Mouse (Mus musculus) lung, embryonic 14.5 days (tissue): ENCODE data around the gene Nin. TPM values are rescaled to one million over a fixed set of nuclear protein-coding genes. Genes with fewer than 3 reads are reported as not detected.
A peak's percentile ranks its signal among the peaks of the same experiment; 100 is the strongest.

Experiments
- ATAC-seq: fragments of 200-750 bp; cut with Nextera tagmentation; 2 replicates; pipeline ENCODE4 v1.8.0; 2017; ENCODE audit warnings: mild to moderate bottlenecking, moderate TSS enrichment, moderate library complexity; ENCODE audit not compliant: insufficient read depth
- DNase-seq: peaks from one replicate; pipeline ENCODE4 v3.0.0-alpha.2; 2015
- H3K27ac ChIP-seq: fragments of 300-500 bp; sonication (generic); 2 replicates; pipeline ENCODE4 v1.5.1; 2014; ENCODE audit warnings: low read depth, mild to moderate bottlenecking, moderate library complexity
- H3K27me3 ChIP-seq: fragments of 300-500 bp; sonication (generic); 2 replicates; pipeline ENCODE4 v1.6.1; 2014; ENCODE audit warnings: low read length, control low read depth; ENCODE audit not compliant: insufficient read depth
- H3K36me3 ChIP-seq: fragments of 300-500 bp; sonication (generic); 2 replicates; pipeline ENCODE4 v1.6.1; 2014; ENCODE audit warnings: control low read depth; ENCODE audit not compliant: insufficient read depth
- H3K4me1 ChIP-seq: fragments of 300-500 bp; sonication (generic); 2 replicates; pipeline ENCODE4 v1.6.1; 2014; ENCODE audit warnings: antibody characterized with exemption, control low read depth; ENCODE audit not compliant: insufficient read depth
- H3K4me2 ChIP-seq: fragments of 300-500 bp; sonication (generic); 2 replicates; pipeline ENCODE4 v1.6.1; 2014; ENCODE audit warnings: mild to moderate bottlenecking
- H3K4me3 ChIP-seq: fragments of 300-500 bp; sonication (generic); 2 replicates; pipeline ENCODE4 v1.5.1; 2014; ENCODE audit warnings: low read depth, low read length
- H3K9ac ChIP-seq: fragments of 300-500 bp; sonication (generic); 2 replicates; pipeline ENCODE4 v1.6.1; 2014
- H3K9me3 ChIP-seq: fragments of 300-500 bp; sonication (generic); 2 replicates; pipeline ENCODE4 v1.6.1; 2016; ENCODE audit warnings: low read depth, low read length, control low read depth
- CTCF ChIP-seq: IDR thresholded peaks from 2 replicates; pipeline ENCODE4 v1.5.1; 2016; ENCODE audit warnings: antibody characterized with exemption, low read depth
- WGBS: fragments of 180-500 bp; shearing (Covaris S2); extraction: QIAGEN DNeasy Blood & Tissue Kit; methylation state at CpG from one replicate; pipeline ENCODE4 v1.1.7; 2014; 5-methylcytosine and 5-hydroxymethylcytosine counted together
- polyA plus RNA-seq: library from polyadenylated mRNA; unstranded; fragments of >200 nt; fragmentation: Nextera tagmentation; extraction: Ambion mirVana; gene quantifications from 2 replicates; pipeline ENCODE4 v1.2.1, GENCODE M21; 2014

The Nin gene
- 20.8 and 25.1 TPM in 2 replicates for polyA plus RNA-seq

DNA sequence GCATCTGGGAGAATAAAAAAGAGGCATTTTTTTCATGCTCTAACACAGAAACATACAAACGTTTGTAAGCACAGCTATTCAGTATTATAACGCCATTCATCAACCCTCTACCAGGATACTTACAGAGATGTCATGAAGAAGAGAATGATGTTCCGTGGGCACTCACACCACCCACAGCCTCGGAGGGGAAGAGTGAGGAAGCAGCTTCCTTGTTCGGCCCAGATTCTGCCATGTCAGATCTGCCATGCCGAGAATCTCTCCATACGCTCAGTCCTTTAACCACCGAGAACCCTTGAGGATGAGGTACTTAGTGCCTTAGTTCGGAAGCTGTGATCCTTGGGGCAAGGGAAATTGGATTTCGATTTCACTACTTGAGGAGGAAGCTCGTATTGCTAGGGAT is at the start of gene Nin:
Gene Nin, minus strand, starts transcription at position 367 of the 400 bp plus-strand sequence.
- DNase-seq (no peak), ATAC-seq (no peak)
- Histone ChIP-seq H3K9ac (no peak within 1 kb of the TSS), H3K4me3 (no peak within 1 kb of the TSS), H3K4me1 (peaks cover 2% of the 10 kb centered on the region; the same call in 1 of the 2 replicates), H3K4me2 (peak within 1 kb of the TSS; percentile 90; the same call in 1 of the 2 replicates), H3K36me3 (no peaks in the 10 kb centered on the region), H3K9me3 (no peaks in the 10 kb centered on the region), H3K27me3 (no peaks in the 10 kb centered on the region), H3K27ac (no peak within 1 kb of the TSS)
- WGBS: 64% methylated on average over 11 of the region's 11 CpGs
- TF ChIP-seq CTCF: no peak

DNA sequence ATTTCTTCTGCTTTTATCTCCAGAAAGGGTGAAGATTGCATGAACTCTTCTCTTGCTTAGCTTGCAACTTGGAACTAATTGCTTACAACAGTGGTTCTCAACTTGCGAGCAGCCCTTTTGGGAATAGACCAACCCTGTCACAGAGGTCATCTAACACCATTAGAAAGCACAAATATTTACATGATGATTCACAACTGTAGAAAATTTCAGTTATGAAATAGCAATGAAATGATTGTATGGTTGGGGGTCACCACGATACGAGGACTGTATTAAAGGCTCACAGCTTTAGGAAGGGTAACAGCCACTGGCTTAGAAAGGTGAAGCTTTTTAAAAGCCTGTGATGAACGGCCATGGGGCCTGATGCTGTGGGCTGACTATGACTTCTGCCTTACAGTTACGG is 47.5 kb upstream of the Nin start:
- Histone ChIP-seq H3K9me3 (no peaks in the 10 kb centered on the region), H3K4me1 (0 out of 2 replicates have a peak, but pooled peaks cover 3% of the 10 kb centered on the region), H3K27me3 (no peaks in the 10 kb centered on the region), H3K36me3 (no peaks in the 10 kb centered on the region), H3K4me3 (no peak overlapping the region), H3K27ac (no peak overlapping the region), H3K9ac (no peak overlapping the region), H3K4me2 (no peak overlapping the region)
- 34% methylated on average over 5 of the region's 5 CpGs for WGBS
- DNase-seq (peak; percentile 84), ATAC-seq (peak; percentile 69; the same call in 1 of the 2 replicates)
- TF ChIP-seq CTCF: no peak

DNA sequence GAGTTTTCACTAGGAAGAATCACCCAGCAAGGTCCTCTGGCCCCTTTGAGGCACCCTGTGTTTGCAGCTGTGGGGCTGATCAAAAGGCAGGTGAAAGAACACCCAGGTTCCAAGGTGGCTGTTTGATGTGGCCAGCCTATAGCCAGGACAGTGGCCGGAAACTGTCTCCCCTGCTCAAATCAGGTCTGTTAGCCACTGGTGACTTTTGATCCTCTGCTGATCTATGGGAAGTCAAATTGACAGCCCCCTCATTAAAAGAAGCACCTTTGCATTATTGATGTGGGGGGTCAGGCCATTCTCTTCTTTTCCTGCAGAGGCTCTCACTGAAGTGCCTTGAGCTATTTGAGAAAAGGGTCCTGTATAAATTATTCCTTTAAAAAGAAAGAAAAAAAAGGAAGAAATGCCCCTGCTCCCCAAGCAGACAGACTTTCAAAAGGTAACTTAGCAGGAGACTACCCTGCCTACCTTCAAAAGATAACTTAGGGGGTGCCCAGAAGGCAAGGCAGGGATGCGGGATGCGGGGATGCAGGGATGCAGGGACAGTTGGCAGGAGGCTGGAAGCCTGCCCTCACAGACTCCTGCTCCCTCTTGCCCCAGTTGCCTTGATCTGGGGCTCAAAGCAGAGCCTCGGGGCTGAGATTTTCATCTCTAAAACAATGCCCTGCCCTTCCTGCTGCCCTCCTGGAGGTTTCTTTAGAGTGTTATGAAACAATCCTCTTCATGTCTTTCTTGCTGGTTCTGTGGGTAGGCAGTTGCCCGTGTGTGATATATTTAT is 44.0 kb upstream of the Nin start:
- 53% methylated on average over 5 of the region's 5 CpGs for WGBS
- TF ChIP-seq CTCF: no peak
- Histone ChIP-seq H3K4me2 (no peak overlapping the region), H3K4me3 (no peak overlapping the region), H3K9me3 (no peaks in the 10 kb centered on the region), H3K36me3 (no peaks in the 10 kb centered on the region), H3K4me1 (0 out of 2 replicates have a peak, but pooled peaks cover 3% of the 10 kb centered on the region), H3K9ac (no peak overlapping the region), H3K27me3 (no peaks in the 10 kb centered on the region), H3K27ac (no peak overlapping the region)
- ATAC-seq (no peak), DNase-seq (no peak)

DNA sequence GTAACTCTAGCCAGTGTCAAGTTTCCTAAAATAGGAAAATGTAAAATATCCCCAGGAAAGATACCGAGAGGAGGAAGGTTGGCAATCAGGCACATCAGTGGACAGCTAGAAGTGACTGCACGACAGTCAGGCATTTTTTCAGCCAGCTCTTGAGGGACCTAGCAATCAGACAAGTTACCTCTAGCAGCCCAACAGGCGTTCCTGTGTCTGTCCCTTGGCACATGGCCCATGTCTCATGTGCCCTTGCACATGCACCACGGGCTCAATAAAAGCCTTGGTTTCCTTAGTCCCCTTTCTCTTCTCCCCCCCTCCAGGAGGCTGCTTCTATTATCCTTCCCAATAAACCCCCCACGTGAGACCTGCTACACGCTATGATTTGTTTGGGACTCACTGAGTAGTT is 42.7 kb upstream of the Nin start:
- ATAC-seq: no peak
- H3K4me2 ChIP-seq: no peak overlapping the region
- H3K4me1 ChIP-seq: 0 out of 2 replicates have a peak, but pooled peaks cover 1% of the 10 kb centered on the region
- H3K27ac ChIP-seq: no peak overlapping the region
- no peaks in the 10 kb centered on the region for H3K36me3 ChIP-seq
- H3K9ac ChIP-seq: no peak overlapping the region
- H3K4me3 ChIP-seq: no peak overlapping the region
- TF ChIP-seq CTCF: no peak
- no peak for DNase-seq
- 73% methylated on average over 6 of the region's 6 CpGs for WGBS
- H3K27me3 ChIP-seq: no peaks in the 10 kb centered on the region
- H3K9me3 ChIP-seq: no peaks in the 10 kb centered on the region

DNA sequence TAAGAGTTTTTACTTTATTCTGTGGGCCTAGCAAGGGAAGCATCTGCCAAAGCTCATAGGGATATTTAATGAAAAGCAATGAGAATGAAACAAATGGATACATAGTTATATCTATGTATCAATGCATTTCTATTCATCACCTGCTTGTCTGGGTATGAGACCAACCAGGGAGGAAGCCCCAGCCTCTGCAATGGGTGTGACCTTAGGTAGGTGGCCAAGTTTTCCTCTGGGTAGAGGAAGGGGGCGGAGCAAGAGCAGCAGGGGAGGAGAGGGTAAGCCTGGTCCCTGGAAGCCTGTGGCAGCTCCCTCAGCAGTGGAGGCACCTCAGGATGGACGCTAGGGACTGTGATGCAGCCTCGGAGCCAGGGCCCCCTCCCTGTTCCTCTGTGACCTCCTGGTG is 40.3 kb upstream of the Nin start, which contains the start of gene Abhd12b:
Gene Abhd12b, plus strand, starts transcription at position 301 of the 400 bp plus-strand sequence.
- ATAC-seq (no peak), DNase-seq (no peak)
- no peaks in the 10 kb centered on the region for H3K36me3 ChIP-seq
- H3K4me3 ChIP-seq: no peak within 1 kb of the TSS
- no peak within 1 kb of the TSS for H3K27ac ChIP-seq
- H3K4me1 ChIP-seq: 0 out of 2 replicates have a peak, but pooled peaks cover 1% of the 10 kb centered on the region
- WGBS: 55% methylated on average over 3 of the region's 3 CpGs
- TF ChIP-seq CTCF: no peak
- H3K27me3 ChIP-seq: no peaks in the 10 kb centered on the region
- no peak within 1 kb of the TSS for H3K9ac ChIP-seq
- H3K9me3 ChIP-seq: no peaks in the 10 kb centered on the region
- no peak within 1 kb of the TSS for H3K4me2 ChIP-seq

DNA sequence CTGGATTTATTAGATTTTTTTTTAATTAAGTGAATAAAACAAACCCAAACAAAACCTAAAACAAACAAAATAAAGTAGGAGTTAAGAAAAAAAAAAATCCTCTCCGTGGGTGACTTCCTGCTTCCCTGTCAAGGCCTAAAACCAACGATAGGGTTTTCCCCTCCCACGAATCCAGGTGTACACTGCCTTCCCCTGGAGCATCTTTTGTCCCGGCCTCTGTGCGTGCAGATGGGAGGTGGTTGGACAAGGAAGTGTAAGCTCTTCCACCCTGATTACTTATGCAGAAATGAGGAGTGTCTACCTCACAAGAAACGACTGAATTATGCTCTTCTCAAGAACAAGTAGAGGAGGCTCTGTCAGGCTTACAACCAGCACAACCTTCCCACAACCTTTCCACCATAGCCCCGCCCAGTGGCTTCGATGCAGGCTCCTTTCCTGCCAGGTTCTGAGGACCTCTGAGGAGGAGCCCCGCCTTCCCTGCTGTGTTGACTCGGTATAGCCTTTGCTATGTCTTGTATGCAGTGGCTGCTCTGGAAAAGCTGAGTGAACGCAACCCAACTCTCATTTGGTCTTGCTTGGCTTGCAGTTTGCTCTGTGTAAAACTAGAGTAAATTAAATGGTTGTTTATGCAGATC is 35.2 kb upstream of the Nin start:
- H3K4me3 ChIP-seq: peak overlapping the region; percentile 29
- WGBS: 13% methylated on average over 11 of the region's 11 CpGs

More for the DNA sequence above, 35.2 kb upstream of the Nin start:
- TF ChIP-seq CTCF: no peak
- peak overlapping the region; percentile 26; the same call in 1 of the 2 replicates for H3K9ac ChIP-seq
- no peaks in the 10 kb centered on the region for H3K27me3 ChIP-seq
- no peaks in the 10 kb centered on the region for H3K9me3 ChIP-seq
- no peak overlapping the region; the same call in 1 of the 2 replicates for H3K27ac ChIP-seq
- peaks cover 13% of the 10 kb centered on the region for H3K4me1 ChIP-seq
- DNase-seq (peak; percentile 45), ATAC-seq (no peak)
- H3K36me3 ChIP-seq: no peaks in the 10 kb centered on the region
- peak overlapping the region; percentile 62 for H3K4me2 ChIP-seq
